Mouse (Mus musculus): ENCODE results near the gene Gna12.

Gene Gna12

GRCm38 (mm10) chr5:140753223-140753622, 77.0 kb downstream of the Gna12 start:
- no peak for DNase-seq (ENCODE audit: low spot score in 2 of 2)

DNA sequence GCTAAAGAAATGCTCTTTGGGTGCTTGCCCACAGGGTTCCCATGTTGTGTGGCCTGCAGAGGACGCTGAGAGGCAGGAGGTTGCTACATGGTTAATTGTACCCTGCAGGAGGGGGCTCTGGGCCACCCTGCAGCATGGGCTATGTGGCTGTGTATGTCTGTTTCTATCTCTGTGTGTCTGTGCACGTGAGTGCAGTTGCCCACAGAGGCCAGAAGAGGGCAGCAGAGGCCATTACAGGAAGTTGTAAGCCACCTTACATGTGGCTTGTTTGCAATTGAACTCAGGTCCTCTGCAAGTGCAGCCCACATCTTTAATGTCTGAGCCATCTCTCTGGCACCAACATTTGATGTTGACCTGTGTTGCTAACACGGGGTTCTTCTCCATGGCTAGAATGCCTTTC, 77.6 kb downstream of the Gna12 start:
- DNase-seq (ENCODE audit: low spot score in 2 of 2) = no peak

DNA sequence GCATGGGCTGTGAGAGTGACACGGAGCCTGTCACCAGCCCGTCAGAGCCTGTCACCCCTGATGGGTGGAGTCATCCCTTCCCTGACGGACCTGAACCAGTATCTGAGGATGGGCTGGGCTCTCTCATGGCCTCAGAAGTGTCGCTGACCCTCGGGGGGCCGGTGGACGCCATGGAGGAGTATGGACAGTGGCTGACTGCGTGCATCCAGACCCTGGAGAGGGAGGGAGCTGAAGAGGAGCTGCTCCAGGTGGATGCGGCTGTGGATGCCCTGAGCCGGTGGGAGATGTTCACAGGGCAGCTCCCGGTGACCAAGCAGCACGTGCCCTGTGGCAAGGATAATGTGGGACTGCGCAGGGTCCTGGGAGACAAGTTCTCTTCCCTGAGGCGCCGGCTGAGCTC, 78.2 kb downstream of the Gna12 start:
- DNase-seq (ENCODE audit: low spot score in 2 of 2) = no peak

DNA sequence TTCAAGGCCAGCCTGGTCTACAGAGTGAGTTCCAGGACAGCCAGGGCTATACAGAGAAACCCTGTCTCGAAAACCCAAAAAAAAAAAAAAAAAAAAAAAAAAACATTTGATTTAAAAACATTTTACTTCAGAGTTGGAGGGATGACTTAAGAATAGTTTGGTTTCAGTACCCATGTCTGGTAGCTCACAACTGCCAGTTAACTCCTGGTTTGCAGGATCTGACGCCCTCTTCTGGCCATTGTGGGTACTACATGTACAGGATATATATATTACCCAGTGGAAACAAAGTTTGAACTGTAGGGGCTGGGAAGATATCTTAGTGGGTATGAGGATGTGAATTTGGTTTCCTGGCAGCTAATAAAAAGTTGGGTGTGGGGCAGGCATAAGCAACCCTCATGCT, 79.3 kb downstream of the Gna12 start:
- DNase-seq (ENCODE audit: low spot score in 2 of 2) = peak; percentile 52 to 67

- DNase-seq (ENCODE audit: low spot score in 2 of 2) = peak; percentile 75 to 81
Measured at GRCm38 (mm10) chr5:140749062-140749875, 81.0 kb downstream of the Gna12 start.

- no peak for DNase-seq (ENCODE audit: low spot score in 2 of 2)
Measured at GRCm38 (mm10) chr5:140748425-140748824, 81.8 kb downstream of the Gna12 start.

DNA sequence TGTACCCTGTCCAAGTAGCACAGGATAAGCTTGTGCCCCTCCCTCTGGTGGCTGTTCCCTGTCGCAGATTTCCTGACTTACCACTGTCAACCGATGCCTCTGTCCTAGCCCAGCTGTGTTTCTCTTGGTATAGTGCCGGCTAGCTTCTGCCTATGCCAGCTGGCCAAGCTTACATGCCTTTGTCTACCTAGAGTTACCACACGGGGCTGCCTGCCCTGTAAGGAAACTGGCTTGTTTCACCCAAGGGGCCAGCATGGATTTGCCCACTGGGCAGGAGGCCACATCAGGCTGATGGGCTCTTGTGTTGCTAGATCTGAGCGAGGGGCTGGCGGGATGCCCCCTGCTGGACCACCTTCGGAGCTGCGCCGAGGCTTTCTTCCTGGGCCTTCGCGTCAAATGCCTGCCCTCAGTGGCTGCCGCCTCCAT, 86.5 kb downstream of the Gna12 start:
- DNase-seq (ENCODE audit: low spot score in 2 of 2) = no peak

GRCm38 (mm10) chr5:140741877-140742276, 88.4 kb downstream of the Gna12 start:
- no peak for DNase-seq (ENCODE audit: low spot score in 2 of 2)

GRCm38 (mm10) chr5:140741040-140741439, 89.2 kb downstream of the Gna12 start:
- no peak for DNase-seq (ENCODE audit: low spot score in 2 of 2)

DNA sequence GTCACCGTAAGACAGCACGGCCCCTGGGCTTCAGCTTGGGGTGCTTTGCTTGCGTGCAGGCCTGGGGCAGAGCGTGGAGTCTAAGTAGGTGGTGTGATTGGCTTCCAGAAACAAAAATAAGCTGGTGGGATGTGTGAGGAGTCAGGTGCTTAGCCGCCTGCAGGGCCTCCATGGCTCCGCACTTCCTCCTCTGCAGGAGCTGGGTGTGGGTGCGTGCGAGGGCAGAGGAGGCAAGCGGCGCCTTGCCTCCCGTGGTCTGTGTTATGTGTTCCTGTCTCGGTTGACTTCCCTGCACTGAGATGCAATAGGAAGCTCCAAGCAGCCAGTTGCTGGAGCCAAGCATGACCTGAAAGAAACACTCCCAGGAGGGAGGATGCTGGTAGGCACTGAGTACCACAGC, 90.4 kb downstream of the Gna12 start:
- DNase-seq (ENCODE audit: low spot score in 2 of 2) = peak; percentile 50 to 70

GRCm38 (mm10) chr5:140736166-140736565, 94.1 kb downstream of the Gna12 start:
- no peak for DNase-seq (ENCODE audit: low spot score in 2 of 2)

- peak in 1 of 2 experiments; percentile 41 for DNase-seq (ENCODE audit: low spot score in 2 of 2)
Measured at GRCm38 (mm10) chr5:140735297-140735696, 94.9 kb downstream of the Gna12 start.

GRCm38 (mm10) chr5:140733336-140733735, 96.9 kb downstream of the Gna12 start:
- DNase-seq (ENCODE audit: low spot score in 2 of 2) = no peak

- no peak for DNase-seq (ENCODE audit: low spot score in 2 of 2)
Measured at GRCm38 (mm10) chr5:140732195-140732594, 98.0 kb downstream of the Gna12 start.

- no peak for DNase-seq (ENCODE audit: low spot score in 2 of 2)
Measured at GRCm38 (mm10) chr5:140731040-140731797, 99.0 kb downstream of the Gna12 start.

- DNase-seq (ENCODE audit: low spot score in 2 of 2) = no peak
Measured at GRCm38 (mm10) chr5:140726946-140727740, 103.1 kb downstream of the Gna12 start.

GRCm38 (mm10) chr5:140726062-140726839, 104.0 kb downstream of the Gna12 start:
- no peak for DNase-seq (ENCODE audit: low spot score in 2 of 2)

DNA sequence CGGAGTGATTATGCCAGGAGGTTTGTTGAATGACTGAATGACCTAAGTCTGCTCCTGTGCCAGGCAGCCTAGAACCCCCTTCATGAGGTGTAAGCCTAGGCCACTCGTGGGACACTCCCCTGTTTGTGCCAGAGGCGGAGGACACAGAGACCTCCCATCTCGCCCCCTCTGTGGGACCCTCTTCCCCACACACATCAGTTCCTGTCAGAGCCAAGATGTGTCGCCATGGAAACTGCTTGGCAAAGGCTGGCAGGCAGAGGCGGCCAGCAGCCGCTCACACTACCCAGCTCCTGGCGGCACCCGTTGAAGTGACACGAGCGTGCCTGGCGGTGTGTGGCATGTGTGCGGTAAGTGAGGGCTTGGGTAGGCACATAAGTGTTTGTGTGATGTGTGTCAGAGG, 106.4 kb downstream of the Gna12 start, which contains the start of gene Amz1:
Gene Amz1, plus strand, starts transcription at position 306 of the 400 bp plus-strand sequence.
- DNase-seq (ENCODE audit: low spot score in 2 of 2) = peak; percentile 78 to 84

GRCm38 (mm10) chr5:140722121-140722520, 108.1 kb downstream of the Gna12 start:
- no peak for DNase-seq (ENCODE audit: low spot score in 2 of 2)

GRCm38 (mm10) chr5:140720773-140721172, 109.5 kb downstream of the Gna12 start:
- DNase-seq (ENCODE audit: low spot score in 2 of 2) = no peak

DNA sequence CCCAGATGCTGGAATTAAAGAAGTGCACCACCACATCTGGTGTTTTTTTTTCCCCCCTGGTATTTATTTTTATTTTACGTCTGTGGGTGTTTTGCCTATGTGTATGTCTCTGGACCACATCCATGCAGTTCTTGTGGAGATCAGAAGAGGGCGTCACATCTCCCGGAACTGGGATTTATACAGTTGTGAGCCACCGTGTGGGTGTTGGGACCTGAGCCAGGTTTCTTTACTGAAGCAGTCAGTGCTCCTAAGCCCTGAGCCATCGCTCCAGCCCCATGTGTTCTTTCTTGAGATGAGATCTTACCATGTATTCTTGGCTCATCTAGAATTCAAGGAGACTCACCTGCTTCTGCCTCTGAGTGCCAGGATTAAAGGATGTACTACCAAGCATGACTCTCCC, 119.2 kb downstream of the Gna12 start:
- no peak for DNase-seq (ENCODE audit: low spot score in 2 of 2)
